Comparison of ENCODE assay signal across 12 mouse cellular contexts in the genomic region with DNA sequence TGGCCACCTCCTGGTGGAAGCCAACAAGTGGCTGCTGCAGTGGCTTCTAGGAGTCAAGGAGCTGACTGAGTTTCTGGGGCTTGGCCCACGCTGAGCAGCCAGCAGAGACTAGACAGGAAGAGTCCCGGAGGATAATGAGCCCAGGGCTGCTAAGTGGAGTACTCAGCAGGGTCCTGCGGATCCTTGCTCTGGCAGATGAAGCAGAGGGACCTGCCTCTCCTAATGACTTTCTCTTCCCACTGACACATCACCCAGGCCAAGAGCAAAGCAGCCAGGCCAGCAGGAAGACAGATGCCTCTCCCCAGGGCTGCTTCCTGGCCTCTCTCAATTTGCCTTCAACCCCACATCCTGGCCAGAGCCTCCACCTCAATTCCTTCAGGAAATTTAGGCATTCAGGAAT. TPM values are rescaled to one million over a fixed set of nuclear protein-coding genes. Genes with fewer than 3 reads are reported as not detected.
DNase-seq lines count a peak whose midpoint lies in the region; ATAC-seq lines count a peak whose summit lies in the region.
"Had no signal": no experiment of that assay in that cellular context is flagged by ENCODE, and none has a peak within 500 bp of the region (broad histone marks: within the 10 kb centered on the region; RNA-seq: fewer than 3 reads in every experiment).

No protein-coding gene starts in this region.

- 15% methylated on average over 3 of the region's 3 CpGs for WGBS in hindbrain, embryonic 13.5 days
- 12% methylated on average over 3 of the region's 3 CpGs for WGBS in hindbrain, embryonic 12.5 days
- 11% methylated on average over 3 of the region's 3 CpGs for WGBS in hindbrain, embryonic 15.5 days

- peak; percentile 54 for DNase-seq in Muller cell, postnatal 12 days (ENCODE audit: inconsistent ontology term)
- peak; percentile 52 for DNase-seq in cerebellum, adult 11-12 months
- no peak for DNase-seq in right cerebral cortex, adult 2 months (ENCODE audit: low spot score in 2 of 2)
- no peak for DNase-seq in testis, postnatal 14 days (ENCODE audit: low spot score)
- DNase-seq: adrenal gland, postnatal 25 days had no signal

- H3K4me1 ChIP-seq in hindbrain, embryonic 13.5 days (replicated peaks) = peaks cover 59% of the 10 kb centered on the region
- peaks cover 41% of the 10 kb centered on the region for H3K4me1 ChIP-seq in hindbrain, embryonic 12.5 days
- H3K4me1 ChIP-seq in hindbrain, embryonic 15.5 days (replicated peaks) = peaks cover 41% of the 10 kb centered on the region

- no peak for ATAC-seq in hindbrain, embryonic 13.5 days (ENCODE audit: low FRiP score)
- ATAC-seq in hindbrain, embryonic 12.5 days (ENCODE audit: low FRiP score) = no peak
- no peak for ATAC-seq in hindbrain, embryonic 15.5 days (ENCODE audit: low FRiP score, low read depth)
- ATAC-seq: Patski had no signal

- H3K36me3 ChIP-seq in hindbrain, embryonic 13.5 days = no peaks in the 10 kb centered on the region
- no peaks in the 10 kb centered on the region for H3K36me3 ChIP-seq in hindbrain, embryonic 12.5 days
- H3K36me3 ChIP-seq in hindbrain, embryonic 15.5 days = no peaks in the 10 kb centered on the region

- H3K27me3 ChIP-seq in hindbrain, embryonic 13.5 days = 0 out of 2 replicates have a peak, but pooled peaks cover 7% of the 10 kb centered on the region
- H3K27me3 ChIP-seq in hindbrain, embryonic 12.5 days = no peaks in the 10 kb centered on the region
- no peaks in the 10 kb centered on the region; the same call in 1 of the 2 replicates for H3K27me3 ChIP-seq in hindbrain, embryonic 15.5 days
- H3K27me3 ChIP-seq: Patski had no signal

- no peak overlapping the region for H3K9ac ChIP-seq in hindbrain, embryonic 13.5 days
- H3K9ac ChIP-seq in hindbrain, embryonic 12.5 days = no peak overlapping the region
- H3K9ac ChIP-seq in hindbrain, embryonic 15.5 days = no peak overlapping the region

- H3K27ac ChIP-seq in hindbrain, embryonic 13.5 days = peak overlapping the region; percentile 5; the same call in 1 of the 2 replicates
- H3K27ac ChIP-seq in hindbrain, embryonic 12.5 days = no peak overlapping the region
- H3K27ac ChIP-seq in hindbrain, embryonic 15.5 days (replicated peaks) = peak overlapping the region; percentile 52
- H3K27ac ChIP-seq: kidney, postnatal 0 days; macrophage had no signal

- H3K4me2 ChIP-seq in hindbrain, embryonic 13.5 days = no peak overlapping the region
- no peak overlapping the region for H3K4me2 ChIP-seq in hindbrain, embryonic 12.5 days (replicated peaks)
- H3K4me2 ChIP-seq in hindbrain, embryonic 15.5 days = no peak overlapping the region
- H3K4me2 ChIP-seq: heart, embryonic 11.5 days had no signal

- H3K4me3 ChIP-seq in hindbrain, embryonic 13.5 days = no peak overlapping the region
- no peak overlapping the region for H3K4me3 ChIP-seq in hindbrain, embryonic 12.5 days
- H3K4me3 ChIP-seq in hindbrain, embryonic 15.5 days = no peak overlapping the region

- no peaks in the 10 kb centered on the region for H3K9me3 ChIP-seq in hindbrain, embryonic 13.5 days
- H3K9me3 ChIP-seq in hindbrain, embryonic 12.5 days (replicated peaks) = no peaks in the 10 kb centered on the region
- H3K9me3 ChIP-seq in hindbrain, embryonic 15.5 days = no peaks in the 10 kb centered on the region

RNA-seq across cellular contexts. Expression of a gene that starts 23.9 kb away (rescaled TPM):
- polyA plus RNA-seq in hindbrain, embryonic 13.5 days (2015; fragmentation: Nextera tagmentation; extraction: Ambion mirVana) = 5.6 and 6.4 TPM in 2 replicates
- 3.6 and 4.6 TPM in 2 replicates for polyA plus RNA-seq in hindbrain, embryonic 12.5 days (2016; fragmentation: Nextera tagmentation; extraction: Ambion mirVana)
- polyA plus RNA-seq in hindbrain, embryonic 15.5 days (2015; fragmentation: Nextera tagmentation; extraction: Ambion mirVana) = 6.8 and 7.1 TPM in 2 replicates
- polyA plus RNA-seq: Patski had no signal

Comparison
In these comparisons a context has a peak if more than half of its experiments do, and no peak if none do; other contexts are left out.
1. DNase-seq: peak in Muller cell, postnatal 12 days (single experiment) and cerebellum, adult 11-12 months (single experiment); none in right cerebral cortex, adult 2 months (0 of 2) and testis, postnatal 14 days (single experiment).